Mouse (Mus musculus): ENCODE data around the gene Gm20388. TPM values are rescaled to one million over a fixed set of nuclear protein-coding genes. Genes with fewer than 3 reads are reported as not detected.

Gene Gm20388
- polyA plus RNA-seq, 1 experiment from 2014 or later: 7.4 TPM

GRCm38 (mm10) chr8:121258126-121258792, 1347.6 kb downstream of the Gm20388 start:
- no peaks in the 10 kb centered on the region for H3K9me3 ChIP-seq (replicated peaks)
- no peak overlapping the region for H3K4me3 ChIP-seq (replicated peaks)
- H3K27ac ChIP-seq: peak overlapping the region; percentile 78
- H3K4me1 ChIP-seq: peaks cover 56% of the 10 kb centered on the region
- peak overlapping the region; percentile 23; the same call in 1 of the 2 replicates for H3K9ac ChIP-seq
- no peaks in the 10 kb centered on the region for H3K36me3 ChIP-seq
- 9% methylated on average over 21 of the region's 21 CpGs for WGBS
- peak; percentile 84 for ATAC-seq (replicated peaks; ENCODE audit: low FRiP score)
- H3K27me3 ChIP-seq: peaks cover 46% of the 10 kb centered on the region
- H3K4me2 ChIP-seq: peak overlapping the region; percentile 34

GRCm38 (mm10) chr8:121262728-121263389, 1352.2 kb downstream of the Gm20388 start:
- Histone ChIP-seq H3K4me1 (peaks cover 54% of the 10 kb centered on the region), H3K27me3 (peaks cover 14% of the 10 kb centered on the region), H3K36me3 (no peaks in the 10 kb centered on the region), H3K9me3 (replicated peaks) (no peaks in the 10 kb centered on the region), H3K9ac (no peak overlapping the region), H3K4me3 (replicated peaks) (no peak overlapping the region), H3K27ac (peak overlapping the region; percentile 70), H3K4me2 (peak overlapping the region; percentile 28)
- 59% methylated on average over 21 of the region's 21 CpGs for WGBS
- ATAC-seq (replicated peaks; ENCODE audit: low FRiP score): 0 out of 2 replicates have a peak, but pooled peaks have one; percentile 28

GRCm38 (mm10) chr8:121263390-121263775, 1352.7 kb downstream of the Gm20388 start:
- Histone ChIP-seq H3K27ac (peak overlapping the region; percentile 70), H3K4me3 (replicated peaks) (no peak overlapping the region), H3K9me3 (replicated peaks) (no peaks in the 10 kb centered on the region), H3K4me1 (peaks cover 48% of the 10 kb centered on the region), H3K4me2 (peak overlapping the region; percentile 28; the same call in 1 of the 2 replicates), H3K27me3 (peaks cover 9% of the 10 kb centered on the region; the same call in 1 of the 2 replicates), H3K9ac (no peak overlapping the region), H3K36me3 (no peaks in the 10 kb centered on the region)
- ATAC-seq (replicated peaks; ENCODE audit: low FRiP score): no peak
- WGBS: 33% methylated on average over 14 of the region's 14 CpGs

GRCm38 (mm10) chr8:121264260-121264659, 1353.6 kb downstream of the Gm20388 start:
- ATAC-seq (replicated peaks; ENCODE audit: low FRiP score): 0 out of 2 replicates have a peak, but pooled peaks have one; percentile 15
- H3K36me3 ChIP-seq: no peaks in the 10 kb centered on the region
- no peaks in the 10 kb centered on the region for H3K9me3 ChIP-seq (replicated peaks)
- no peak overlapping the region for H3K4me3 ChIP-seq (replicated peaks)
- 0 out of 2 replicates have a peak, but pooled peaks cover 6% of the 10 kb centered on the region for H3K27me3 ChIP-seq
- H3K27ac ChIP-seq: peak overlapping the region; percentile 70
- H3K4me2 ChIP-seq: no peak overlapping the region
- no peak overlapping the region for H3K9ac ChIP-seq
- WGBS: 61% methylated on average over 9 of the region's 9 CpGs
- peaks cover 40% of the 10 kb centered on the region for H3K4me1 ChIP-seq

- no peaks in the 10 kb centered on the region for H3K9me3 ChIP-seq (replicated peaks)
- peaks cover 28% of the 10 kb centered on the region for H3K4me1 ChIP-seq
- H3K27ac ChIP-seq: no peak overlapping the region
- no peak overlapping the region for H3K9ac ChIP-seq
- H3K4me2 ChIP-seq: no peak overlapping the region
- WGBS: 74% methylated on average over 8 of the region's 8 CpGs
- peaks cover 6% of the 10 kb centered on the region; the same call in 1 of the 2 replicates for H3K27me3 ChIP-seq
- no peak overlapping the region for H3K4me3 ChIP-seq (replicated peaks)
- H3K36me3 ChIP-seq: no peaks in the 10 kb centered on the region
- ATAC-seq (replicated peaks; ENCODE audit: low FRiP score): no peak
These were observed 1360.9 kb downstream of the Gm20388 start for GRCm38 (mm10) chr8:121271542-121271941.

- no peak overlapping the region for H3K9ac ChIP-seq
- H3K36me3 ChIP-seq: no peaks in the 10 kb centered on the region
- peak; percentile 66; the same call in 1 of the 2 replicates for ATAC-seq (replicated peaks; ENCODE audit: low FRiP score)
- H3K4me3 ChIP-seq (replicated peaks): peak overlapping the region; percentile 19
- 63% methylated on average over 14 of the region's 14 CpGs for WGBS
- H3K27me3 ChIP-seq: peaks cover 6% of the 10 kb centered on the region; the same call in 1 of the 2 replicates
- peak overlapping the region; percentile 49 for H3K4me2 ChIP-seq
- H3K9me3 ChIP-seq (replicated peaks): no peaks in the 10 kb centered on the region
- H3K4me1 ChIP-seq: peaks cover 28% of the 10 kb centered on the region
- H3K27ac ChIP-seq: no peak overlapping the region
These were observed 1362.6 kb downstream of the Gm20388 start for GRCm38 (mm10) chr8:121273195-121273594.

- peaks cover 6% of the 10 kb centered on the region; the same call in 1 of the 2 replicates for H3K27me3 ChIP-seq
- H3K4me2 ChIP-seq: no peak overlapping the region
- no peaks in the 10 kb centered on the region for H3K36me3 ChIP-seq
- no peak overlapping the region for H3K4me3 ChIP-seq (replicated peaks)
- no peak overlapping the region for H3K9ac ChIP-seq
- peaks cover 29% of the 10 kb centered on the region for H3K4me1 ChIP-seq
- ATAC-seq (replicated peaks; ENCODE audit: low FRiP score): no peak
- no peak overlapping the region for H3K27ac ChIP-seq
- WGBS: 85% methylated on average over 15 of the region's 15 CpGs
- H3K9me3 ChIP-seq (replicated peaks): no peaks in the 10 kb centered on the region
These were observed 1363.0 kb downstream of the Gm20388 start for GRCm38 (mm10) chr8:121273620-121274019.

- H3K4me3 ChIP-seq (replicated peaks): no peak overlapping the region
- H3K4me2 ChIP-seq: no peak overlapping the region
- 30% methylated on average over 9 of the region's 9 CpGs for WGBS
- H3K9me3 ChIP-seq (replicated peaks): no peaks in the 10 kb centered on the region
- ATAC-seq (replicated peaks; ENCODE audit: low FRiP score): peak; percentile 44
- H3K4me1 ChIP-seq: peaks cover 50% of the 10 kb centered on the region
- H3K27ac ChIP-seq: peak overlapping the region; percentile 79
- H3K9ac ChIP-seq: no peak overlapping the region
- no peaks in the 10 kb centered on the region for H3K27me3 ChIP-seq
- H3K36me3 ChIP-seq: no peaks in the 10 kb centered on the region
These were observed 1369.8 kb downstream of the Gm20388 start for GRCm38 (mm10) chr8:121280414-121280813.

GRCm38 (mm10) chr8:121289346-121289745, 1378.7 kb downstream of the Gm20388 start:
- no peaks in the 10 kb centered on the region for H3K9me3 ChIP-seq (replicated peaks)
- no peak overlapping the region for H3K9ac ChIP-seq
- no peak overlapping the region for H3K27ac ChIP-seq
- H3K4me1 ChIP-seq: peaks cover 71% of the 10 kb centered on the region
- no peaks in the 10 kb centered on the region for H3K36me3 ChIP-seq
- no peak for ATAC-seq (replicated peaks; ENCODE audit: low FRiP score)
- H3K4me2 ChIP-seq: no peak overlapping the region
- 88% methylated on average over 5 of the region's 5 CpGs for WGBS
- H3K4me3 ChIP-seq (replicated peaks): no peak overlapping the region
- H3K27me3 ChIP-seq: 0 out of 2 replicates have a peak, but pooled peaks cover 10% of the 10 kb centered on the region

GRCm38 (mm10) chr8:121290547-121290946, 1379.9 kb downstream of the Gm20388 start:
- no peak overlapping the region for H3K27ac ChIP-seq
- WGBS: 79% methylated on average over 17 of the region's 17 CpGs

GRCm38 (mm10) chr8:121293418-121293817, 1382.8 kb downstream of the Gm20388 start:
- peaks cover 82% of the 10 kb centered on the region for H3K4me1 ChIP-seq
- ATAC-seq (replicated peaks; ENCODE audit: low FRiP score): no peak
- H3K27me3 ChIP-seq: 0 out of 2 replicates have a peak, but pooled peaks cover 7% of the 10 kb centered on the region
- no peaks in the 10 kb centered on the region for H3K9me3 ChIP-seq (replicated peaks)
- no peak overlapping the region for H3K9ac ChIP-seq
- WGBS: 83% methylated on average over 10 of the region's 10 CpGs
- H3K27ac ChIP-seq: no peak overlapping the region
- no peak overlapping the region for H3K4me3 ChIP-seq (replicated peaks)
- H3K4me2 ChIP-seq: no peak overlapping the region
- H3K36me3 ChIP-seq: no peaks in the 10 kb centered on the region

More at GRCm38 (mm10) chr8:121290547-121290946, 1379.9 kb downstream of the Gm20388 start:
- no peak overlapping the region for H3K4me2 ChIP-seq
- no peak overlapping the region for H3K4me3 ChIP-seq (replicated peaks)
- no peaks in the 10 kb centered on the region for H3K36me3 ChIP-seq
- H3K9me3 ChIP-seq (replicated peaks): no peaks in the 10 kb centered on the region
- H3K4me1 ChIP-seq: peaks cover 79% of the 10 kb centered on the region
- no peak for ATAC-seq (replicated peaks; ENCODE audit: low FRiP score)
- H3K9ac ChIP-seq: no peak overlapping the region
- 0 out of 2 replicates have a peak, but pooled peaks cover 10% of the 10 kb centered on the region for H3K27me3 ChIP-seq
